Mouse (Mus musculus): ENCODE measurements around the gene Rgs3. TPM values are rescaled to one million over a fixed set of nuclear protein-coding genes. Genes with fewer than 3 reads are reported as not detected.

Rgs3 gene
- polyA plus RNA-seq, 1 experiment from 2014 or later, result 46.7 TPM

DNA sequence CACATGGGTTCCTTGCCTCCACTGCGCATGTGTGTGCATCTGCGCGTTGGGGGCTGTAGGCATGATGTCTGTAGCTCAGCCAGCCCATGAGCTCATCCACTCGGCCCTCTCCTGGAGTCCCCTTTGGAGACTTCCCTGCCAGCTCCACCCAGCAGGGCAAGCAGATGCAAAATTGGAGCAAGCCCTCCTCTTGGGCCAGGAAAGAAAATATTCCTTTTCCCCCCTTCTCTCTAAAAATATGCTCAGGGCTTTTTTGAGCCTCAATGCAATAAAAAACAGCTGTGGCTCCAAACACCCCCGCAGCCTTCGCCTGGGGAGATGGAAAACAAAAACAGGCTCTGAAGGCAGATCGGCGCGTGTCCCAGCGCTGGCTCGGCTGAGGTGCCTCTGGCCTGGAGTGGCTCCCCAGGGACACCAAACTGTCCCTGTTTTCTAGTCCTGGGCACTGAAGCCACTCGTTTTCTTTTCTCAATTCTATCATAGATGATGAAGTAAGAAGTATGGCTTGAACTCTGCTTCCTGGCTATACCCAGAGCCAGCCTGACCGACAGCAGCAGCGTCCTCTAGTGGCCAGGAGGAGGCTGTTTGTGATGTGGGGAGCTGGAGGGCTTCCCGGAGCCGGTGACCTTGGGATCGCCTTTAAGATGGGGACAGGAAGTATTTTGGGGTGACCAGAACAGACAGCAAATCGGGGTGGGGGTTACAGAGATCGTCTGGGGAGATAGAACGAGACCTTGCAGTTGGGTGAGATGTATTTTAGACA is 168.1 kb downstream of the Rgs3 start:
- ATAC-seq (replicated peaks), result no peak
- Histone ChIP-seq H3K4me3 (no peak overlapping the region), H3K27me3 (no peaks in the 10 kb centered on the region), H3K9ac (replicated peaks) (no peak overlapping the region), H3K36me3 (no peaks in the 10 kb centered on the region), H3K27ac (replicated peaks) (no peak overlapping the region), H3K4me1 (peaks cover 2% of the 10 kb centered on the region; the same call in 1 of the 2 replicates), H3K9me3 (no peaks in the 10 kb centered on the region), H3K4me2 (replicated peaks) (no peak overlapping the region)
- 86% methylated on average over 20 of the region's 20 CpGs for WGBS

DNA sequence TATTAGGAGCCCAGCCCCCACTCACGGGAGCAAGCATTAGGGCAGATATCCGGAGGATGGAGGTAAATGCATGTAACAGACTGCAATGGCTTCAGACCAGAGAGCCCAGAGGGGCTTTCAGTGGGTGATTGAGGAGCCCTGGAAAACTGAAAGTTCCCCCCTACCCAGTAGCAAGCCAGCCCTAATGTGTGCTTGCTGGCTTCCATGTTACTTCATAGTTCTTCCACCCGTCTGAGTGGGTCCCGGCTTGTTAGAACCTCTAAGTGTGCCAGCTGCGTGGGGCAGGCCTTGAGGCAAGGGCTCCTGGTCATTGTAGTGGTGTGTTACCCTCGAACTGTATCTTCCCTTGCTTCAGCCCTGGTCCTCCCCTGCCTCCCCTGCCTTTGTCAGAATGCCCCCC is 168.8 kb downstream of the Rgs3 start:
- Histone ChIP-seq H3K4me3 (no peak overlapping the region), H3K9me3 (no peaks in the 10 kb centered on the region), H3K36me3 (no peaks in the 10 kb centered on the region), H3K9ac (replicated peaks) (no peak overlapping the region), H3K4me2 (replicated peaks) (no peak overlapping the region), H3K4me1 (peaks cover 7% of the 10 kb centered on the region; the same call in 1 of the 2 replicates), H3K27me3 (no peaks in the 10 kb centered on the region), H3K27ac (replicated peaks) (no peak overlapping the region)
- 80% methylated on average over 6 of the region's 6 CpGs for WGBS
- ATAC-seq (replicated peaks), result no peak

DNA sequence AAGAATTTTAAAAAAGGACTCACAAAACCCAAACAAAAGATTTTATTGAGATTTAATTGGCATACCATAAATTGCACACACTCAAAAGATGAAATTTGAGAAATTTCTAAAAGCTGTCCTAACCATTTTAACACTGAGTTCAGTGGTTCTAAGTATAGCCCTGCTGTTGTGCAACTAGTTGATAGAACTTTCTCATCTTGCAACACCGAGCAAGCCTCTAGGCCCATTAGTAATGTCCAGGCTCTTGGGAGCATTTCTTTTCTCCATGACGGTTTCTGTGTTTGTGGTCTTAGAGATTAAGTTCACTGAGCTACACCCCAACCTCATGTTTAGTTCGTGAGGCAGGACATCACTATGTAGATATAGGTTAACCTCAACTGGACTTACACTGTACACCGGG is 169.5 kb downstream of the Rgs3 start:
- no peak for ATAC-seq (replicated peaks)
- 93% methylated on average over 4 of the region's 4 CpGs for WGBS

DNA sequence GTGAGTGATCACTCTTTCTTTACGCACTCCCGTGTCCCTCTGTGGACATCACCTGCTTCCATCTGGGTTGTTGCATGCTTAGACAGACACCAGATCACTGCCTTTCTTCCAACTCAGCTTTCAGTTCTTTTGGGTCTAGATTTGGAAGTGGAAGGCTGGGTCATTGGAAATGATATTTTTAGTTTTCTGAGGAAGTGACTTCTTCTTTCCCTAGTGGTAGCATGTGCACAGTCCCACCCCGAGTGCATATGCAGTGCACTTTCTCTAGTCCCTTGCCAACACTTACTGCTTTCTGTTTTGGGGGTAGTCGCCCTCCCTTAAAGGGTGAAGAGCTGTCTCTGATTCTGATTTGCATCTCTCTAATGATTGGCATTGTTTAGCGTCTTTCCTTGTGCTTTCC is 170.3 kb downstream of the Rgs3 start:
- Histone ChIP-seq H3K9ac (replicated peaks) (no peak overlapping the region), H3K27ac (replicated peaks) (no peak overlapping the region), H3K4me1 (peaks cover 7% of the 10 kb centered on the region; the same call in 1 of the 2 replicates), H3K4me2 (replicated peaks) (no peak overlapping the region), H3K9me3 (no peaks in the 10 kb centered on the region), H3K4me3 (no peak overlapping the region), H3K27me3 (no peaks in the 10 kb centered on the region), H3K36me3 (no peaks in the 10 kb centered on the region)
- ATAC-seq (replicated peaks), result no peak
- 75% methylated on average over 5 of the region's 5 CpGs for WGBS

More for the DNA sequence above, 169.5 kb downstream of the Rgs3 start:
- Histone ChIP-seq H3K27ac (replicated peaks) (no peak overlapping the region), H3K36me3 (no peaks in the 10 kb centered on the region), H3K27me3 (no peaks in the 10 kb centered on the region), H3K4me3 (no peak overlapping the region), H3K4me1 (peaks cover 7% of the 10 kb centered on the region; the same call in 1 of the 2 replicates), H3K9ac (replicated peaks) (no peak overlapping the region), H3K9me3 (no peaks in the 10 kb centered on the region), H3K4me2 (replicated peaks) (no peak overlapping the region)

DNA sequence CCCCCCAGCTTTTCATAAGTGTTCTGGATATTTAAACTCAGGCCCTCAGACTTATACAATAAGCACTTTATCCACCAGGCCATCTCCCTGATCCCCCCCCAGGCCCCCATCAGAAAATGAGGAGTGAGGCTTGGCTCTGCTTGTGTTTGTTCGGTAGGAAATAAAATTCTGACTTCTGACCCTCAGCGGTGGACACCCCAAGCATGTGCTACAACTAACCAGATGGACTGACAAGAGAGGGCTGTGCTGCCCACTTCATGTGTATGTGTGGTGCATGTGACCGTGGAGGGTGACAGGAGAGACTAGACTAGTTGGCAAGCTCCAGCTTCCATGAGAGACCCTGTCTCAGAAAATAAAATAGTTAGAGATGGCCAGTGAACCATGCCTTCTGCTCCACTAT is 171.2 kb downstream of the Rgs3 start:
- 87% methylated on average over 3 of the region's 3 CpGs for WGBS
- Histone ChIP-seq H3K27me3 (no peaks in the 10 kb centered on the region), H3K27ac (replicated peaks) (no peak overlapping the region), H3K4me2 (replicated peaks) (no peak overlapping the region), H3K36me3 (no peaks in the 10 kb centered on the region), H3K4me1 (peaks cover 10% of the 10 kb centered on the region; the same call in 1 of the 2 replicates), H3K9me3 (no peaks in the 10 kb centered on the region), H3K9ac (replicated peaks) (no peak overlapping the region), H3K4me3 (no peak overlapping the region)
- no peak for ATAC-seq (replicated peaks)

DNA sequence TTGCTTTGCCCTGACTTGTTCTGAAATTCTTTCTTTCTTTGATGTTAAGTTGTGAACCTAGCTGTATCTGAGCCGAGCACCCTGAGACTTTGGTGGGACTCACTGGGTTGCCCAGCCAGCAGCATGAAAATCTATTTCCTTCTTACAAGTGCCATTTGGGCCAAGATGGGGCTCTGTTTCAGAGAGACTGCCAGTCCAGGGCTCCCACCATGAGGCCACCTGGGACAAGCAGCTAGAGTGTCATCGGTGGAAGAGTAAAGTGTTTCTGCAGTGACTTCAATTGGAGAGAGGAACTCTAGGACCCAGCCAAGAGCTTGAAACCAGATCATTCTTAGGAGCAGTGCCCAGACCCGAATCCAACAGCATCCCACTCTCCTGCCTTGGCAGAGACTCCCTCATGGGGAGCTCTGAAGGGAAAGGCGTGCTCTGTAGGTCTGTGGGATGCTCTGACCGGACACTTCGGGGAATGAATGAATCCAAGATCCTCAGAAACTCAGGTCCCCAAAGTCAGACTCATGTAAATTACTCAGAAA is 171.9 kb downstream of the Rgs3 start:
- Histone ChIP-seq H3K4me1 (peaks cover 15% of the 10 kb centered on the region; the same call in 1 of the 2 replicates), H3K36me3 (no peaks in the 10 kb centered on the region), H3K27ac (replicated peaks) (no peak overlapping the region), H3K4me2 (replicated peaks) (no peak overlapping the region), H3K9me3 (no peaks in the 10 kb centered on the region), H3K4me3 (no peak overlapping the region), H3K27me3 (no peaks in the 10 kb centered on the region), H3K9ac (replicated peaks) (no peak overlapping the region)
- 80% methylated on average over 6 of the region's 6 CpGs for WGBS
- no peak for ATAC-seq (replicated peaks)

DNA sequence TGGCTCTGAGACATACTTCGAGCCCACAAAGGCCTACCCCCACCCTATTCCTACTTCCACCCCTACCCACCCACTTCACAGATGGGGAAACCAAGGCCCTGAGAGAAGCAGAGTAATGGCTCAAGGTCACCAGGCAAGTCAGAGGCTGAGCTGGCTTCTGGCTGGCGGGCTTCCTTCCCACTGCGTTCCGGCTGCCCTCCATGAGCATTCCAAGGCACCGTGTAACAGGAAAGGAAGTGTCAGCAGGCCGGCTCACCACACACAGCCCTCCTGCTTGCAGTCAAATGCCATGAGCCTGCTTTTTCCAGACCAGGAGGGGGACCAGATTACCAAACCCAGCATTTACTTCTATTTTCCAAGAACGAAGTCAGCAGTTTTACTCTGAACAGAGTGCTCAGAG is 172.4 kb downstream of the Rgs3 start:
- H3K27me3 ChIP-seq, result no peaks in the 10 kb centered on the region
- no peak for ATAC-seq (replicated peaks)
- H3K27ac ChIP-seq (replicated peaks), result no peak overlapping the region
- no peak overlapping the region for H3K4me2 ChIP-seq (replicated peaks)
- 90% methylated on average over 7 of the region's 7 CpGs for WGBS
- no peak overlapping the region for H3K4me3 ChIP-seq
- H3K4me1 ChIP-seq, result peaks cover 15% of the 10 kb centered on the region; the same call in 1 of the 2 replicates
- no peaks in the 10 kb centered on the region for H3K36me3 ChIP-seq
- no peaks in the 10 kb centered on the region for H3K9me3 ChIP-seq
- no peak overlapping the region for H3K9ac ChIP-seq (replicated peaks)

DNA sequence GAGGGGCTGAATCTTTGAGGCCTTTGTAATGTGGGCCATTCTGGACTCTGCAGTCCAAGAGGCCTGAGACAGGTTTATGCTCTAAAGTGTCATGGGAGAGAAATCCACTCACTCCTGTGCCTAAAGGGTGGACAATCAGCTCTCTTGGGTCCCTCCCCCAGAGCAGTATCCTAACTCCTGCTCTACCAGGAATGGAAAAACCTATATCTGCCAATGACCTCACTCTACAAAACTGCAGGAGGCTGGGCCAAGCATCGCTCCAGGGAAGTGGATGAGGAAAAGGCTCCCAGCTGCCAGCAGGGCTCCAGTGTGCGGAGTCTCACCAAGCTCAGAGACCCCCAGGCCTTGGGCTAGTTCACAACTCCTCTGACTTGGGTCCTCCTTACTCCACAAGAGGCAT is 173.2 kb downstream of the Rgs3 start:
- no peak overlapping the region for H3K4me2 ChIP-seq (replicated peaks)
- no peaks in the 10 kb centered on the region for H3K9me3 ChIP-seq
- H3K9ac ChIP-seq (replicated peaks), result no peak overlapping the region
- peak; percentile 57; the same call in 1 of the 2 replicates for ATAC-seq (replicated peaks)
- no peak overlapping the region for H3K4me3 ChIP-seq
- H3K27me3 ChIP-seq, result no peaks in the 10 kb centered on the region
- H3K27ac ChIP-seq (replicated peaks), result no peak overlapping the region
- no peaks in the 10 kb centered on the region for H3K36me3 ChIP-seq
- H3K4me1 ChIP-seq, result peaks cover 15% of the 10 kb centered on the region; the same call in 1 of the 2 replicates
- 57% methylated on average over 2 of the region's 2 CpGs for WGBS

DNA sequence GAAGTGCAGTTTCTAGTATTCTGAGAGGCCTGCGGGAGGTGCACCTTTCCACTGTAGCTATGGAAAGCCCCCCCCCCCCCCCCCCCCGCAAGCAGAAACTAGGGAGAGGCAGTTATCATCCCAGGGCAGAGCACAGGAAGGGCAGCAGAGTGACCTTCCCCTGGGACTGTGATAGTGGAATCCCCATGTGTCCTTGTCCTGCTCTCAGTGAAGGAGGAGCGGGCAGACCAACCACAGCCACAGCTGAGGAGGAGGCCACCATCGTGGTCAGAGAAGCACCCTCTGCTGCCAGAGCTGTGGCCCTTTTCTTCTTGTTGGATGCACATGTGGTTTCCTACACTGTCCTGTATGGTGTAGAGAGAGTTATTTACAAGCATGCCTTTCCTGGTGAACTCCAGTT is 174.3 kb downstream of the Rgs3 start:
- H3K4me3 ChIP-seq, result no peak overlapping the region
- no peaks in the 10 kb centered on the region for H3K9me3 ChIP-seq
- H3K36me3 ChIP-seq, result no peaks in the 10 kb centered on the region
- ATAC-seq (replicated peaks), result no peak
- no peak overlapping the region for H3K4me2 ChIP-seq (replicated peaks)
- H3K27me3 ChIP-seq, result no peaks in the 10 kb centered on the region
- WGBS, result 93% methylated on average over 3 of the region's 4 CpGs
- peaks cover 15% of the 10 kb centered on the region; the same call in 1 of the 2 replicates for H3K4me1 ChIP-seq
- no peak overlapping the region for H3K27ac ChIP-seq (replicated peaks)
- H3K9ac ChIP-seq (replicated peaks), result no peak overlapping the region

DNA sequence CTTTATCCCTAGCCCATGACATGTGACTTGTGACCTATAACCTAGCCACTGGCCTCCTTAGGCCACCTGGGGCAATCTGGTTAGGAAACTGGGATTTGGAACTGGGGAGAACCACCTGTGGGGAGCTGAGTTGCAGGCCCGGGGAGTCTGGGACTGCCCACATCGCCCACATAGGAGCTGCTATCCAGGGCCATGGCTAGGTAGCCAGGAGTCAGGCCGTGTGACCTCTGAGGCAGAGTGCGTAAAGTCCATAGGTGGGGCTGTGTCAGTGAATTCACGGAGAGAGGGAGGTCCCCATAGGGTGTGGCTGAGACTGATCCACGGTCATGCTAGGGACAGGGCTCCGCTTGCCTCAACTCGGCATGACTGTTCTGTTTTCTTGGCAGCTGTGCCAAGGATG is 175.6 kb downstream of the Rgs3 start:
- Histone ChIP-seq H3K4me1 (peaks cover 15% of the 10 kb centered on the region; the same call in 1 of the 2 replicates), H3K27ac (replicated peaks) (no peak overlapping the region), H3K4me3 (no peak overlapping the region), H3K4me2 (replicated peaks) (no peak overlapping the region), H3K36me3 (no peaks in the 10 kb centered on the region), H3K9ac (replicated peaks) (no peak overlapping the region), H3K27me3 (no peaks in the 10 kb centered on the region), H3K9me3 (no peaks in the 10 kb centered on the region)
- ATAC-seq (replicated peaks), result no peak
- WGBS, result 70% methylated on average over 8 of the region's 8 CpGs

DNA sequence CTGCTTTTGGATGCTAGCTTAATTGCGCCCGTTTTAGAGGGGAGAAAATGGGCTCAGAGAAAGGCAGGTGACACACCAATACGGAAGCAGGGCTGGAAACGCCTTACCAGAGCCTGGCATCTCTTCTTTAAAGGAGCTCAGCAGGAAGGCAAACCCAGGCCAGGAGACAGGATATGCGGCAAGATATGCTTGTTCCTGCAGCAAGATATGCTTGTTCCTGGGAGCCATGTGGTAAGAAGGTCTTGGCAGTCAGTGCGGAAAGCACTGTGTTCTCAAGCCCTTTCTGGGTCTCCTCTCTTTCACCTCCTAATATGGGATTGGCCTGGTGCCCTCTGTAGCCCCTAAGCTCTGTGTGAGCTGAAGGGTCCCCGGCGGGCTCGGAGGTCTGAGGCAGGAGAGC is 176.2 kb downstream of the Rgs3 start:
- peak; percentile 15; the same call in 1 of the 2 replicates for ATAC-seq (replicated peaks)
- Histone ChIP-seq H3K4me2 (replicated peaks) (no peak overlapping the region), H3K27ac (replicated peaks) (no peak overlapping the region), H3K9ac (replicated peaks) (no peak overlapping the region), H3K27me3 (no peaks in the 10 kb centered on the region), H3K9me3 (no peaks in the 10 kb centered on the region), H3K4me3 (no peak overlapping the region), H3K4me1 (peaks cover 15% of the 10 kb centered on the region; the same call in 1 of the 2 replicates), H3K36me3 (no peaks in the 10 kb centered on the region)
- WGBS, result 61% methylated on average over 9 of the region's 9 CpGs

DNA sequence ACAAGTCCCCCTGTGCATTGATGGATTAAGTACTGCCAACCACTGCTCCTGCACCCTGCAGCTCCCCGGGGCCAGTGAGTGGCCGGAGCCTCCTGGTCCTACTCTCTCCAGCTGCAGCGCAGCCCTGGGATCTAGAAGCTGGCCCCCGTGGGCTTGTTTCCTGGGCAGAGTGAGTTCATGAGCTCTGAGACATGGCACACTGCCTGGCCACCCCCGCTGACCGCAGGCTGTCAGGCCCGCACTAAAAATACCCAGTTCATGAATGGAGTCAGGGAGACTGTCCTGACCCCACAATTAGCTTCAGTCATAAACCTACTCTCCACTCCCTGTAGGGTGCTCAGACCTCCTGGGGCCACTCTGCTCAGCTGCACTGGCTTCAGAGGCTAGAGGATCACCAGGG is 176.8 kb downstream of the Rgs3 start:
- Histone ChIP-seq H3K36me3 (no peaks in the 10 kb centered on the region), H3K9ac (replicated peaks) (no peak overlapping the region), H3K9me3 (no peaks in the 10 kb centered on the region), H3K4me3 (no peak overlapping the region), H3K27ac (replicated peaks) (no peak overlapping the region), H3K4me2 (replicated peaks) (no peak overlapping the region), H3K27me3 (no peaks in the 10 kb centered on the region), H3K4me1 (peaks cover 15% of the 10 kb centered on the region; the same call in 1 of the 2 replicates)
- WGBS, result 69% methylated on average over 7 of the region's 7 CpGs
- no peak for ATAC-seq (replicated peaks)

All from forebrain, embryonic 15.5 days (tissue).